Mouse (Mus musculus) 3T3-L1 (cell line): ENCODE measurements at regions not wholly inside any gene's neighbourhood (a gene's known extent, or its start where the extent isn't known, plus 50 kb on each side); places are given as distances from the start of the nearest gene placed in this dataset.

Experiments used
- DNase-seq: peaks from one replicate; pipeline ENCODE4 v3.0.0-alpha.2; 2015; ENCODE audit warnings: low read depth, low spot score

GRCm38 (mm10) chr12:26785550-26785949 lies 316.5 kb downstream of the Cmpk2 start:
- DNase-seq = no peak

- DNase-seq = no peak
Measured at GRCm38 (mm10) chr12:26784426-26784825, 315.4 kb downstream of the Cmpk2 start.

GRCm38 (mm10) chr12:26783800-26784199 lies 314.8 kb downstream of the Cmpk2 start:
- DNase-seq = no peak

- no peak for DNase-seq
Measured at GRCm38 (mm10) chr12:26781537-26781936, 312.5 kb downstream of the Cmpk2 start.

- no peak for DNase-seq
Measured at GRCm38 (mm10) chr12:26778796-26779195, 309.8 kb downstream of the Cmpk2 start.

GRCm38 (mm10) chr12:26776986-26777385 lies 308.0 kb downstream of the Cmpk2 start:
- no peak for DNase-seq

GRCm38 (mm10) chr12:26774016-26774415 lies 305.0 kb downstream of the Cmpk2 start:
- DNase-seq = no peak

GRCm38 (mm10) chr12:26770753-26771583 lies 302.0 kb downstream of the Cmpk2 start:
- DNase-seq = no peak

GRCm38 (mm10) chr12:26767551-26767950 lies 298.5 kb downstream of the Cmpk2 start:
- no peak for DNase-seq

GRCm38 (mm10) chr12:26758657-26759325 lies 289.8 kb downstream of the Cmpk2 start:
- no peak for DNase-seq

- DNase-seq = no peak
Measured at GRCm38 (mm10) chr12:26756284-26756683, 287.3 kb downstream of the Cmpk2 start.

- no peak for DNase-seq
Measured at GRCm38 (mm10) chr12:26754611-26755010, 285.6 kb downstream of the Cmpk2 start.

GRCm38 (mm10) chr12:26734558-26734897 lies 265.5 kb downstream of the Cmpk2 start:
- DNase-seq = no peak

- no peak for DNase-seq
Measured at GRCm38 (mm10) chr12:26733822-26734557, 265.0 kb downstream of the Cmpk2 start.

GRCm38 (mm10) chr12:26723399-26723798 lies 254.4 kb downstream of the Cmpk2 start:
- DNase-seq = no peak

- DNase-seq = no peak
Measured at GRCm38 (mm10) chr12:26698838-26699237, 229.8 kb downstream of the Cmpk2 start.

- DNase-seq = no peak
Measured at GRCm38 (mm10) chr12:26688048-26688447, 219.0 kb downstream of the Cmpk2 start.

- no peak for DNase-seq
Measured at GRCm38 (mm10) chr12:26680568-26680947, 211.6 kb downstream of the Cmpk2 start.

- DNase-seq = no peak
Measured at GRCm38 (mm10) chr12:26679887-26680567, 211.0 kb downstream of the Cmpk2 start.

GRCm38 (mm10) chr12:26665466-26665865 lies 196.5 kb downstream of the Cmpk2 start:
- DNase-seq = no peak

- no peak for DNase-seq
Measured at GRCm38 (mm10) chr12:26654251-26654650, 185.2 kb downstream of the Cmpk2 start.

GRCm38 (mm10) chr12:26653781-26654180 lies 184.8 kb downstream of the Cmpk2 start:
- DNase-seq = no peak
